7 mouse cellular contexts compared by ENCODE assay signal in genomic region chr11:17306007-17306891, GRCm38 (mm10). TPM values are rescaled to one million over a fixed set of nuclear protein-coding genes. Genes with fewer than 3 reads are reported as not detected.
DNase-seq lines count a peak whose midpoint lies in the region; ATAC-seq lines count a peak whose summit lies in the region.

No protein-coding gene starts in this region.

- DNase-seq in urinary bladder, postnatal 25 days (ENCODE audit: low spot score) = peak; percentile 8
- DNase-seq in urinary bladder, adult 2 months (ENCODE audit: low spot score) = no peak
- peak; percentile 1 for DNase-seq in fat pad, adult 2 months (ENCODE audit: extremely low read depth, low read depth, low spot score)
- DNase-seq in lung, postnatal 14 days = peak; percentile 56
- peak; percentile 37 for DNase-seq in testis, postnatal 14 days (ENCODE audit: low spot score)
- no peak for DNase-seq in B cell, adult 2 months

- no peaks in the 10 kb centered on the region for H3K36me3 ChIP-seq in hindbrain, embryonic 16.5 days (ENCODE audit: control insufficient read depth, insufficient read depth, low read length)

- 54% methylated on average over 8 of the region's 8 CpGs for WGBS in hindbrain, embryonic 16.5 days

- H3K27ac ChIP-seq in hindbrain, embryonic 16.5 days (ENCODE audit: low read depth, low read length) = peak overlapping the region; percentile 44; the same call in 1 of the 2 replicates

- 0 out of 2 replicates have a peak, but pooled peaks cover 2% of the 10 kb centered on the region for H3K4me1 ChIP-seq in hindbrain, embryonic 16.5 days (ENCODE audit: control insufficient read depth, insufficient read depth, low read depth, low read length)

- H3K27me3 ChIP-seq in hindbrain, embryonic 16.5 days (replicated peaks; ENCODE audit: control insufficient read depth, insufficient read depth, low read length) = no peaks in the 10 kb centered on the region

- no peaks in the 10 kb centered on the region for H3K9me3 ChIP-seq in hindbrain, embryonic 16.5 days (ENCODE audit: control insufficient read depth, low read length)

- no peak overlapping the region for H3K4me3 ChIP-seq in hindbrain, embryonic 16.5 days (ENCODE audit: low read length)

- no peak overlapping the region for H3K9ac ChIP-seq in hindbrain, embryonic 16.5 days (ENCODE audit: low read depth, low read length)

- ATAC-seq in hindbrain, embryonic 16.5 days = peak; percentile 99

- H3K4me2 ChIP-seq in hindbrain, embryonic 16.5 days (ENCODE audit: low read length) = no peak overlapping the region

RNA-seq across cellular contexts. Expression of gene C1d, which starts 48.9 kb away (rescaled TPM):
- polyA plus RNA-seq in urinary bladder, adult 2 months (2012; rRNA removed) = 46.4 and 49.6 TPM in 2 replicates
- polyA plus RNA-seq in hindbrain, embryonic 16.5 days (2015; fragmentation: Nextera tagmentation; extraction: Ambion mirVana) = 142 and 157 TPM in 2 replicates

Comparison
In these comparisons a context has a peak if more than half of its experiments do, and no peak if none do; other contexts are left out.
1. DNase-seq: peak in urinary bladder, postnatal 25 days (single experiment), fat pad, adult 2 months (single experiment), lung, postnatal 14 days (single experiment) and testis, postnatal 14 days (single experiment); none in urinary bladder, adult 2 months (single experiment) and B cell, adult 2 months (0 of 2).